Mouse (Mus musculus) brain, embryonic 14.5 days (tissue): ENCODE results near the gene Mfsd4b5.

ENCODE experiments used
- CTCF ChIP-seq: fragments of 200-500 bp; IDR thresholded peaks from 2 replicates; pipeline ENCODE4 v1.5.1; 2012; ENCODE audit warnings: inconsistent platforms, mild to moderate bottlenecking, moderate library complexity, borderline replicate concordance; ENCODE audit not compliant: insufficient read depth, insufficient read length; ENCODE audit errors: extremely low read depth
- POLR2A ChIP-seq: fragments of 200-500 bp; IDR thresholded peaks from 2 replicates; pipeline ENCODE4 v1.6.1; 2012; ENCODE audit warnings: mild to moderate bottlenecking, inconsistent platforms, borderline replicate concordance; ENCODE audit not compliant: poor library complexity, insufficient read depth, insufficient read length, severe bottlenecking; ENCODE audit errors: extremely low read depth

DNA sequence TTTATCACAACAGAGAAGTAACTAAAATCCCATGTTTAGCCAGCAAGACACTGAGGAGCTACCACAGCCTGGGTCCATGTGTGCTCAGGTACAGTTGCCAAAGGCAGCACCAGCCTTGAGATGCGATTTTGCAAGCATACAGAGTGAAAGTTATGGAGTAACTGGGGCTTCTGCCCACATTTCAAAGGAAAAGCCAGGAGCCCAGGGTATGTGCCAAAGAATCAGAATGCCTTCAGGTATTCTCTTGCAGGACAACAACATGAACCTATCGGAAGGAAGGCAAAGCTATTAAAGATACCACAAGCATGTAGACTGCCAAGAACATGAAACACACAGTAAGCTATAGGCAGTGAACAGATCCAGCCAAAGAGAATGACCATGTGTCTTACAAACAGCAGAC lies 14.3 kb upstream of the Mfsd4b5 start:
- TF ChIP-seq CTCF (no peak), POLR2A (no peak)
